Mouse (Mus musculus) stomach, postnatal 0 days (tissue): ENCODE measurements around the gene Zfp553.

ENCODE experiments used
- CTCF ChIP-seq: IDR thresholded peaks from 2 replicates; pipeline ENCODE4 v1.5.1; 2016; ENCODE audit warnings: antibody characterized with exemption, low read depth, mild to moderate bottlenecking, moderate library complexity
- EP300 ChIP-seq: optimal IDR thresholded peaks from 2 replicates; pipeline ENCODE3; 2016; ENCODE audit warnings: antibody characterized with exemption

- no peak for TF ChIP-seq EP300
- no peak for TF ChIP-seq CTCF
Measured at GRCm38 (mm10) chr7:127207374-127208294, 25.2 kb upstream of the Zfp553 start.
